Mouse (Mus musculus): ENCODE data around the gene Acnat1. TPM values are rescaled to one million over a fixed set of nuclear protein-coding genes. Genes with fewer than 3 reads are reported as not detected.

The Acnat1 gene
- polyA plus RNA-seq (2012) = not detected in 2 replicates

DNA sequence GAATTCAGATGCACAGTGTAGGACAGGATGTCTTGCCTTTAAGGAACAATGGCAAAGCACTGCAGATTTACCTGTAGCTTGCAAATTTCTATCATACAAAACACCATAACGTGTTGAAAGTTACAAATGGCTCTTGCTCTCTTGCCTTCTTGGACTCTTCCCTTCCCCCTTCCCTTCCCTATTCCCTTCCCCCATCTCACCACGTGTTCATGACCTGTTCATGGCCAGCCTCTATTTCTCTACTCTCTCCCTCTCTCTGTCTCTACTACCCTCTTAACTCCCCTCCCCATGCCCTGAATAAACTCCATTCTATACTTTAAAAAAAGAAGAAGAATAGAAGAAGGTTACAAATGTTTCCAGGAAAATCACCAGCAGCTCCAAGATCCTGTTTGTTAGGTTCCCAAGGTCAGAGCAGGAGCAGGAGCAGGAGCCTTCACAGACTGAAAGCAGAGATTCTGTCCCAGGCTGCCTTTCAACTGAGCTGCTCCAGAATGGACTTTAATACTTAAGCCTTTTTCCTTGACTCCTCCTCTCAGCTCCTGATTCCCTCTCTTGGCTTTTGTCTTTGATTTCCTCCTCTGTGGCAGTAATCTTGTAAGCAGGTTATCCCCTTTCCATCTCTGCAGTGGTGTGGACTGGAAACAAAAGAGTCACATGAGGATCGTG, at the start of gene Acnat1:
Gene Acnat1 (minus strand): TSS at position 478 of the 666 bp plus-strand sequence.
- TF ChIP-seq GATA1 (IDR thresholded peaks at IDR 0.05; ENCODE audit: low read length) = no peak

DNA sequence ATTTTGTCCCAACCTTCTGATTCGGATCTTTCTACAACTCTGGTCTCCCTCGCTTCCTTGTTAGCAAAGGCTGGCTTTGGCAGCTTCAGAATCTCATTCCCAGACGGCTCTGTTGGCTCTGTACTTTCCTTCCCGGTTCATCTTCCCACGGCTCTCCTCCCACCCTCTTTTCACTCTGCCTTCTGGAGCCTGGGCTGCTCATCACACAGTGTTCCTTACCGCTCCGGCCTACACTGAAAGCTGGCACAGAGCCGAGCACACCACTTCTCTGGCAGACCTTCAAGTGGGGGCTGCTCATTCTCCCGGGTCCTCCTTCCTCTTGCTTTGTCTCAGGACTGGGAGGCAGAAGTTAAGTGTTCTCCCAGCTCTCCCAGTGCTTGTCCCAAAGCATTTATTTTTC, 48.9 kb upstream of the Acnat1 start:
- TF ChIP-seq GATA1 (IDR thresholded peaks at IDR 0.05; ENCODE audit: low read length) = no peak

- TF ChIP-seq GATA1 (IDR thresholded peaks at IDR 0.05; ENCODE audit: low read length) = no peak
These were observed 47.6 kb upstream of the Acnat1 start for GRCm38 (mm10) chr4:49521346-49521745.

DNA sequence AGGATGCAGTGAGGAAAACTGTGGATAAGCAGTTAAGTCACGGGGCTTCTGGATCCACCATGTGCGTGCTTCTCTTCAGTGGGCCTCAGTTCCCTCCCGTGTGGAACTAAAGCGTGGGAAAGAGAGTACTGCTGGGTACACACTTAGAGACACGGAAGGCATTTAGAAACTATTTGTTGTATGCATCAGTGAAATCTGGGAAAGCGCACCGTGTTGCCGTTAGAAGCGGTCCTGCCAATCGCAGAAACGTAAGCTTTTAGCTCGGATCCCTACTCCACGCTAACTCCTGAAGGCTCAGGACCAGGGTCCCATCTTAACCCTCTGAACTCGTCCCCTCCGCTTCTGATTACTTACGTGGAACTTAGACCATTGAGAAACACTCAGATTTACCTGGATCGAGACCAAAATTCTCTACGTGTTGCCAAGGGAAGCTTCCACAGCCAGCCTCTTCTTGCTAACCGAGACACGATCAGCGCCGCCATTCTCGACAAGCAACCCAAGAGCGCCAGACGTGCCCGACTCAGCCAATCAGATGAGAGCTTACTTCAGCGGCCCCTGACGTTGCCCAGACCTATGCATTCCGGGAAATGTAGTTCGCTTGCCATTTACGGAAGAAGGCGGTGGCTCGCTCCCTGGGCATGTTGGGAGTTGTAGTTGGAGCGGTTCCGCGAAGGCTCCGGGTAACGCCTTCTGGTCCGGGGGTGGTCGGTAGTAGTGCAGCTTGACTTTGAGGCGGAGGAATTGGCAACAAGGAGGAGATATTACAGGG, 47.0 kb upstream of the Acnat1 start, which contains the start of the genes Mrpl50 and Zfp189:
Gene Mrpl50 (minus strand): TSS at position 522 of the 769 bp plus-strand sequence.
Gene Zfp189 (plus strand): TSS at position 605 of the 769 bp plus-strand sequence.
- no peak for TF ChIP-seq GATA1 (IDR thresholded peaks at IDR 0.05; ENCODE audit: low read length)

GRCm38 (mm10) chr4:49519476-49519875, 45.8 kb upstream of the Acnat1 start:
- no peak for TF ChIP-seq GATA1 (IDR thresholded peaks at IDR 0.05; ENCODE audit: low read length)

DNA sequence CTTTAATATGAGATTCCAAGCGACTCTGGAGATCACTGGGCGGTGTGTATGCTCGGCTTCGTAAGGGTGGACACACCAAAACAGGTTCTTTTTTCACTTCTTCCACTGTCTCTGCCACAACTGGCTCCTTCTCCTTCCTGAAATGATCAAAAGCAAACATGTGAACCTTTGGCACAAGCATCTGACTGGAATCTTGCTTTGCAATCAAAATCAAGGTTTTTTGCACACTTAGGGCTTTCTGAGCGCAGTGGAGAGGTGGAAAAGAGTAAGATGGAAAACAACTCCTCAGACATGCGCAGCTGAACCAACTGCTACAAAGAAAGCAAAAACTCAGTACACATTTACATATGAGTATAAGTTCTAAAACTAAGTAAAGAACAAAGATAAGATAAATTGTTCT, 40.7 kb upstream of the Acnat1 start:
- no peak for TF ChIP-seq GATA1 (IDR thresholded peaks at IDR 0.05; ENCODE audit: low read length)

- TF ChIP-seq GATA1 (IDR thresholded peaks at IDR 0.05; ENCODE audit: low read length) = no peak
These were observed 38.9 kb upstream of the Acnat1 start for GRCm38 (mm10) chr4:49512636-49513035.

GRCm38 (mm10) chr4:49509183-49509582, 35.5 kb upstream of the Acnat1 start:
- TF ChIP-seq GATA1 (IDR thresholded peaks at IDR 0.05; ENCODE audit: low read length) = no peak

GRCm38 (mm10) chr4:49506386-49506785, 32.7 kb upstream of the Acnat1 start, which contains the start of gene Baat:
TSS of gene Baat (minus strand) at chr4:49506557.
- TF ChIP-seq GATA1 (IDR thresholded peaks at IDR 0.05; ENCODE audit: low read length) = no peak

- TF ChIP-seq GATA1 (IDR thresholded peaks at IDR 0.05; ENCODE audit: low read length) = no peak
These were observed 29.9 kb upstream of the Acnat1 start for GRCm38 (mm10) chr4:49503563-49503962.

DNA sequence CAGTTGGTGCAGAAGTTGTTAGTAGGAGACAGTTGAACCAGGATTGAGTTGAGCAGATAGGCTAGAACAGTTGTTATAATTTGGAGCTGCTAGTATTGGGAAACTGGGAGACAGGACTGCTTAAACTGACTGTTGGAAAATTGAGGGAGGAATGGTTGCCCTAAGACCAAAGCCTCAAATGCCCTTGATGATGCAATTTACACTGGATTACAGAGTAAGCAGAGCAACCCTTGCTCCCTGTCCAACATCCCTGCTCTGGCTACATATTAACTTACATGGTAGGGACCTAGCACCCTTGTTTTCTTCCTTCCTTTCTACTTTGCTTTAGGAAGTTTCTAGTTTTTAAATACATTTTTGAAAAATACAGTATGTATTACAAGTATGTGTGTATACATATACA, 11.7 kb upstream of the Acnat1 start:
- TF ChIP-seq GATA1 (IDR thresholded peaks at IDR 0.05; ENCODE audit: low read length) = no peak

GRCm38 (mm10) chr4:49480896-49481295, 7.2 kb upstream of the Acnat1 start:
- TF ChIP-seq GATA1 (IDR thresholded peaks at IDR 0.05; ENCODE audit: low read length) = no peak

GRCm38 (mm10) chr4:49480104-49480760, 6.5 kb upstream of the Acnat1 start:
- no peak for TF ChIP-seq GATA1 (IDR thresholded peaks at IDR 0.05; ENCODE audit: low read length)

DNA sequence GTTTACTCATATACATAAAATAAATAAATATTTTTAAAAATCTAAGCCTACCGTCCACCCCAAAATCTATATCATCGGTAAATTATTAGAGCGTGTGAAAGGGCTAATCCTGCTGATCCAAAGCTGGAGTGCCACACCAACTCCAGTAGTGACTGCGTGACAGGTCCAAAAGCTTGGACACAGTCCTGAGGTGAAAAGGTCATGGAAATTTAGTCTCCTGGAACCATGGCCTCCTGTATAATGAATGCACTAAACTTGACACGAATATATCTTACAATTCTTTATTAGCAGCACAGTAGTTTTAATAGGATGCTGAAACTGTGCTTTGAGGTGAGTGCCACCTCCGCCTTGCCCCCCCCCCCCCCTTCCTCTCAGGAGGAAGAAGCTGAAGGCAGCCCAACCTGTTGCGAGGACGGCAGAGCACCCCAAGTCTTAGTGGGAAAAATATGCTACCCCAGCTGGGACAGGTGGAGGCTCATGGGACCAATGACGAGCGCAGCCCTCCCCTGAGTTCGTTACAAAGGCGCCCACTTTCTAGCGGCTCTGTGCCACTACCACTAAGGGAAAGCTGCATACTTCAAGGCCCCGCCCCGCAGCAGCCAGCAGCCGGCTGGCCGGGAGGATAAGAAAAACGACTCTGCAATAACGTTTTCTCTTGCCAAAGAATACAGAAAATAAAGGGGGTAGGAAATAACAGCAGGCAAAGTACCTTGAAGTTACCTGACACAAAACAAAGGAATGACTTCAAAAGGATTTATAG, 4.6 kb upstream of the Acnat1 start:
- TF ChIP-seq GATA1 (IDR thresholded peaks at IDR 0.05; ENCODE audit: low read length) = no peak

DNA sequence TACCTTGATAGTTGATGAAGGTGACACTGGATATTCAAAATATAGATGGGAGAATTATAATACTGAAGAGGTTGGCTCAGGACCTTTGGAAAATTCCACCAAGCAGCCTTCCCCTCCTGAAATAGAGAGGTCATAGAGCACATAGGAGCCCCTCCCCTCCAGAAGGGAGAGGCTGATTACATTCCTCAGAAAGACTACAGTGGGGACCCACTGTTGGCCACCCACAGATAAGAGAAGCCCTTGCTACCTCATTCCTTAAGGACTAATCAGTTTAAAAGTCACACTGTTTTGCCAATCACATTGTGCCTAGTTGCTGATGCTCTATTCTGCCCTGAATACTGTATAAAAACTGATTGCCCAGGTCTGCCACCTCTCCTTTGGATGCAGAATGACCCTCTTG, 871 bp upstream of the Acnat1 start:
- TF ChIP-seq GATA1 (IDR thresholded peaks at IDR 0.05; ENCODE audit: low read length) = no peak
